Mouse (Mus musculus) testis, adult 2 months (tissue): ENCODE measurements around the gene Plekhg3. TPM values are rescaled to one million over a fixed set of nuclear protein-coding genes. Genes with fewer than 3 reads are reported as not detected.

ENCODE experiments used
- H3K27ac ChIP-seq: fragments of 200-500 bp; 2 replicates; pipeline ENCODE4 v1.5.1; 2012; ENCODE audit warnings: low read depth, low read length; ENCODE audit not compliant: control insufficient read depth, insufficient read depth
- H3K27me3 ChIP-seq: fragments of 200-500 bp; 2 replicates; pipeline ENCODE4 v1.6.1; 2012; ENCODE audit warnings: mild to moderate bottlenecking, low read length, moderate library complexity; ENCODE audit not compliant: control insufficient read depth, insufficient read depth
- H3K36me3 ChIP-seq: fragments of 200-500 bp; 2 replicates; pipeline ENCODE4 v1.6.1; 2012; ENCODE audit warnings: mild to moderate bottlenecking, low read length; ENCODE audit not compliant: control insufficient read depth, insufficient read depth
- H3K4me1 ChIP-seq: fragments of 200-500 bp; 2 replicates; pipeline ENCODE4 v1.6.1; 2012; ENCODE audit warnings: low read length; ENCODE audit not compliant: control insufficient read depth, insufficient read depth
- H3K4me3 ChIP-seq: fragments of 200-500 bp; 2 replicates; pipeline ENCODE4 v1.5.1; 2012; ENCODE audit warnings: low read depth, mild to moderate bottlenecking, low read length, moderate library complexity, mixed read lengths; ENCODE audit not compliant: control insufficient read depth
- CTCF ChIP-seq: fragments of 200-500 bp; IDR thresholded peaks from 2 replicates; pipeline ENCODE4 v1.5.1; 2012; ENCODE audit warnings: low read depth, mild to moderate bottlenecking, inconsistent platforms, low read length, moderate library complexity; ENCODE audit not compliant: control insufficient read depth, insufficient read depth, insufficient replicate concordance
- POLR2A ChIP-seq: fragments of 200-500 bp; IDR thresholded peaks from 2 replicates; pipeline ENCODE4 v1.6.1; 2012; ENCODE audit warnings: low read depth, mild to moderate bottlenecking, inconsistent platforms, low read length, moderate library complexity; ENCODE audit not compliant: control insufficient read depth
- polyA plus RNA-seq: library from polyadenylated mRNA; depleted of rRNA; stranded (reverse); fragments of >200 nt; gene quantifications from 2 replicates; pipeline ENCODE4 v1.2.3, GENCODE M21; 2012

Gene Plekhg3
- polyA plus RNA-seq, 1 experiment = 2.2 TPM

DNA sequence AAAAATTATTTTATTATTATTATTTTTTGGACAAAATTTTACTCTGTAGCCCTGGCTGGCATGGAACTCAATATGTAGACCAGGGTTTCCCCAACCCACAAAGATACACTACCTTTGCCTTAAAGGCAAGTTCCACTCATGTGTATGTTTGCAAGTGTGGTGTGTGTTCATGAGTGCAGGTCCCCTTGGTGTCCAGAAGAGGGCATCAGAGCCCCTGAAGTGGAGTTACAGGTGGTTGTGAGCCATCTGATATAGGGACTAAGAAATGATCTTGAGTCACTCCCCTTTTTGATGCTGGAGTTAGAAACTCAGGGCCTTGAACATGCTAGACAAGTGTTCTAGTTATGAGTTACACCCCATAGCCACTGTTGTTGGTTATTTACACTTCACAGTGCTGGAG, 54.3 kb downstream of the Plekhg3 start:
- Histone ChIP-seq H3K4me3 (no peak overlapping the region), H3K4me1 (peaks cover 2% of the 10 kb centered on the region; the same call in 1 of the 2 replicates), H3K36me3 (no peaks in the 10 kb centered on the region), H3K27ac (no peak overlapping the region), H3K27me3 (no peaks in the 10 kb centered on the region)
- no peak for TF ChIP-seq CTCF
- no peak for TF ChIP-seq POLR2A

DNA sequence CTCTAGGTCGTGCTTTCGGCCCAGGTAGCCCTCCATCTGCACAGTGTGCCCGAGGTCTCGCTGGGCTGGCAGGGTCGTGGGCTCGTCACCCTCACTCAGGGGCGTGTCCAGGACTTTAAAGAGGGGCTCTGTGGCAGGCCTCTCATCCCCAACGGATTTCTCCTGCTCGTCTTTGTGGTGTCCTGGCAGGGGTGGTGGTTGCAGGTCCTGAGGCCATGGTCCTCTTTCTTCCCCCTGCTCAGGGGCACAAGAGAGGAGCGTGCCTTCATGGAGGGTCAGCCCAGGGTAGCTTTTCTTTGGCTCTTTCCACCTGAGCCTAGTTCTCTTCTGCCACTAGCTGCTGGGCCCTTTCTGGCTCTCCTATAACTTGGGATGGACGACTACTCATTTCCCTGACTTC, 56.7 kb downstream of the Plekhg3 start:
- Histone ChIP-seq H3K36me3 (no peaks in the 10 kb centered on the region), H3K27ac (no peak overlapping the region), H3K4me3 (no peak overlapping the region), H3K4me1 (peaks cover 2% of the 10 kb centered on the region; the same call in 1 of the 2 replicates), H3K27me3 (no peaks in the 10 kb centered on the region)
- TF ChIP-seq POLR2A (no peak), CTCF (no peak)

DNA sequence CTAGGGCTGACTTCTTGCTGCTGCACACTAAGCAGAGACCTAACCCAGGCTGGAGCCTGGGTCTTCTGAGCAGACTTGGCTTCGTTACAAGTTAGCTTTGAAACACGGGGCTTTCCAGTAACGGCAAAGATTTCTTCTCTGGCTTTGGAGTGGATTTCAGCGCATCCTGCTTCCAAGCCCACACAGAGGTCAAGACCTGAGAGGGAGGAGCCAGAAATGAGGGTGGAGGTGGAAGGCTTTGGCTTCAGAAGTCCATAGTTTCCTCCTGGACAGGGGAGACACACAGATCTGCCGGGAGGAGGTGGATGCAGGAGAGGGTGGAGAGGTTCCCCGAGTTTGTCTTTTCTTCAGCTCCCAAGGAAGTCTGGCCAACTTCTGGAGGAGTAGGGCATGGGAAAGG, 58.8 kb downstream of the Plekhg3 start:
- no peaks in the 10 kb centered on the region for H3K27me3 ChIP-seq
- no peak overlapping the region for H3K4me3 ChIP-seq
- H3K27ac ChIP-seq = no peak overlapping the region
- no peaks in the 10 kb centered on the region for H3K36me3 ChIP-seq
- no peaks in the 10 kb centered on the region for H3K4me1 ChIP-seq
- no peak for TF ChIP-seq POLR2A
- no peak for TF ChIP-seq CTCF

DNA sequence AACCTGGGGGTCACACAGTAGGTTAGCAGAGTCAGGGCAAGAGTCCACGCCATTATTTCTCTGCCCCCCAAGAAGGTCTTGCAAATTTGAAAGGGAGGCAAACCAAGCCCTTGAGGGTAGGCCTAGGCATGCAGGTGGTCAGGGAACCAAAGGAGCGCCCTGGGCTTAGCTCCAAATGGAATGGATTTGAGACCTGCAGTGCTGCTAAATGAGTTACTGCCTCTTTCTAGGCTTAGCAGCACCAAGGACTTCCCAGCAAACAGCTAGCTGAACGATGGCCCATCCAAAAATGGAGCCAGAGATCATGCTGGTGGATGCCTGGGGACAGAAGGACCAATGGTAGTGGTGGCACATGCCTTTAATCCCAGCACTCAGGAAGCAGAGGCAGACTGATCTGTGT, 60.3 kb downstream of the Plekhg3 start:
- Histone ChIP-seq H3K27me3 (no peaks in the 10 kb centered on the region), H3K4me1 (no peaks in the 10 kb centered on the region), H3K27ac (no peak overlapping the region), H3K4me3 (no peak overlapping the region), H3K36me3 (no peaks in the 10 kb centered on the region)
- TF ChIP-seq POLR2A (no peak), CTCF (no peak)

DNA sequence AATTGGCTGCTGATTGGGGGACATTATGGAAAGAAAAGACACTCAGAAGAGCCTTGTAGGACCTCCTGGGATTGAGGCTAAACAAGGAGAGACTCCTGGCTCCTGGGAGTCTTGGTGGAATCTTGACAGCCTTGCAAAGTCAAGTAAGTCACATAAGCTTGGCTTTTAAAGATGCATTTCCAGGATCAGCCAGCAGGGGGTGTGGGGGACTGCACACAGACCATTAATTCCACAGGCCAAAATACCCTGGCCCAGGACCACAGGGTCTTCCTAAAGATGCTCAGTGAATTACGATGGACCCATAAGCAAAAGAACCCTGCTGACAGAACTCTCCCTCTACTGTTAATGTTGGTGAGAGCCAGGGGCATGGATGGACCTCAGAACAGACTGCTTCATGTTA, 61.5 kb downstream of the Plekhg3 start:
- Histone ChIP-seq H3K27ac (no peak overlapping the region), H3K36me3 (no peaks in the 10 kb centered on the region), H3K4me1 (no peaks in the 10 kb centered on the region), H3K27me3 (no peaks in the 10 kb centered on the region), H3K4me3 (no peak overlapping the region)
- TF ChIP-seq CTCF (peak; percentile 62; the same call in 1 of the 2 replicates), POLR2A (no peak)

DNA sequence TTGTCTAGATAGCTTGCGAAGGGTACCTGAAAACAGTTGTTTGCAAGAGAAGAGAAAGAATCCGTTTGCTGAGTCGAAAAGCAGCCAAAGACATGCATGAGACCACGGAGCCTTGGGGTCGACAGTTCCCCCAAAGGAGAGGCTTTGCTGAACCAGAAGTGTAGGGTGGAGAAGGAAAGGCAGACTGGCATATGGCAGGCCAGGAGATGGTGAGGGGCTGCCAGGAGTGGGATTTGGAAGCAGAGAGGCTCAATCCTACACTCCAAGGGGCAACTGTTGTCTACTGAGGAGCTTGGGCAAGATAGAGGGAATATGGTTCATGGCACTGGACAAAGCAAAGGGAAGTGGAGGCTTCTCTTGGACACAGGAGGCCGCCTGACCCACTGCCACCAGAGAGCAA, 62.6 kb downstream of the Plekhg3 start:
- Histone ChIP-seq H3K27me3 (no peaks in the 10 kb centered on the region), H3K4me3 (no peak overlapping the region), H3K36me3 (no peaks in the 10 kb centered on the region), H3K4me1 (no peaks in the 10 kb centered on the region), H3K27ac (no peak overlapping the region)
- TF ChIP-seq CTCF = no peak
- TF ChIP-seq POLR2A = no peak

DNA sequence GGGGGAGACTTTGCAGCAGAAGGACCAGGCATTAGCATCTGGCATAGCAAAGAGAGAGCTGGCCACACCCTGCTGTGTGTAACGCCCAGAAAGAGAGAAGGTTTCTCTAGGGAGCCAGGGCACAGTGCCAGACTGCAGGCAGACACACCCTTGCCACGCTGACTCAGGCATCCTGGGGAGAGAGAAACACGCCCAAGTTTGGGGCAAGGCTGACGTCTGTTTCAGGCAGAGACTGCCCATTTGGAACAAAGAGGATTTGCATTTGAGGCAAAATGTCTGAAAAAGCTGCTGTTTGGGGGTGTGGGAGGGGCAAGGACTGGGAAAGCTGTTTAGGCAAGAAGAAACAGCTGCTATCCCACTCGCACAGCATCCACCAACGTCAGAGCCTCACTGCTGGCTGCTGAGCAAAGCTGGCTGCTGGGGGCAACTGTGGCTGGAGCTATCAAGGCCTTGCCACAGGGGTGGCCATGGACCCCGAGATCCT, 63.2 kb downstream of the Plekhg3 start:
- H3K36me3 ChIP-seq = no peaks in the 10 kb centered on the region
- H3K27ac ChIP-seq = no peak overlapping the region
- no peaks in the 10 kb centered on the region for H3K27me3 ChIP-seq
- H3K4me3 ChIP-seq = no peak overlapping the region
- no peaks in the 10 kb centered on the region for H3K4me1 ChIP-seq
- TF ChIP-seq POLR2A (no peak), CTCF (no peak)

DNA sequence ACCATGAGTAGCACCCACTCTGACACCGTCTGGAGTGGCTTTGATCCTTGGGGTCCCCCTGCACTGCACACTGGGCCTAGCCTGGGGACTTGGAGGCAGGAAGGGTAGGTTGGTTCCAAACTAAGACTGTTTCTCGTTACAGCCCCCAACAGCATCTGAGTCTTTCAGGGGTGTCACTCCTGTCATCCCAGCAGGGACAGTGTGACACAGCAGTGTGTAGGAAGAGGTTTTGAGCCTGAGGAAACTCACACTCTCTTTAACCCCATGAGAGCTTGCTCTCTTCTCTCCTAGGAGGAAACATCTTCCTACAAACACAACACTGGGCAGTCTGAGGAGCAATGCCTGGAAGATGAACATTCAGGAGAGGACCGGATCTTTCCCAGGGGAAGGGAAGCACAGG, 63.9 kb downstream of the Plekhg3 start:
- no peak overlapping the region for H3K27ac ChIP-seq
- TF ChIP-seq POLR2A = no peak
- no peak for TF ChIP-seq CTCF
- H3K27me3 ChIP-seq = no peaks in the 10 kb centered on the region
- H3K4me3 ChIP-seq = no peak overlapping the region
- no peaks in the 10 kb centered on the region for H3K4me1 ChIP-seq
- H3K36me3 ChIP-seq = no peaks in the 10 kb centered on the region

DNA sequence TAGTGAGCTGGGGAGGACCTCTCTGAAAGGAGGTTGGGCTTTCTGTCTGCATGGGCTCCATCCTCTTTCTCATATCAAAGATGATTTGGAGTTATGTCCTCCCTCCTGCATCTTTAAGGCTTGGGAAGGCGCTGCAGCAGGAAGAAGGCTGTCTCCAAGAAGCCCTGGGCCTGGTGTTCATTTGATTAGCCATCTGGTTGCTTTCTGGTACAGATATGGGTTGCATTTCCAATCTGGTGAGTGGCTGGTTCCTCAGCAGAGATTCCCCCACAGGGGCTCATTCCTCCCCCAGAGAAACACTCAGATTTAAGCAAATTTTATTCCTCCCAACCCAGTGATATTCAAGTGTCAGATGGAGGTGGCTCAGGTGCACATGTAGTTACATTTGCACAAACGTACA, 65.1 kb downstream of the Plekhg3 start:
- TF ChIP-seq POLR2A (no peak), CTCF (no peak)
- no peak overlapping the region for H3K27ac ChIP-seq

More for the DNA sequence above, 65.1 kb downstream of the Plekhg3 start:
- Histone ChIP-seq H3K4me3 (no peak overlapping the region), H3K27me3 (no peaks in the 10 kb centered on the region), H3K36me3 (no peaks in the 10 kb centered on the region), H3K4me1 (no peaks in the 10 kb centered on the region)
